Mouse (Mus musculus) heart, embryonic 15.5 days (tissue): ENCODE measurements at regions not wholly inside any gene's neighbourhood (a gene's known extent, or its start where the extent isn't known, plus 50 kb on each side); places are given as distances from the start of the nearest gene placed in this dataset.

Experiments
- ATAC-seq: fragments of 200-750 bp; cut with Nextera tagmentation; replicated peaks from 2 replicates; pipeline ENCODE4 v1.8.0; 2017; ENCODE audit warnings: low read depth, moderate TSS enrichment; ENCODE audit not compliant: insufficient number of reproducible peaks, insufficient read depth, low FRiP score
- H3K27ac ChIP-seq: fragments of 300-500 bp; sonication (generic); 2 replicates; pipeline ENCODE4 v1.5.1; 2015; ENCODE audit warnings: mild to moderate bottlenecking, inconsistent platforms
- H3K27me3 ChIP-seq: fragments of 300-500 bp; sonication (generic); 2 replicates; pipeline ENCODE4 v1.6.1; 2015; ENCODE audit warnings: inconsistent platforms
- H3K36me3 ChIP-seq: fragments of 300-500 bp; sonication (generic); 2 replicates; pipeline ENCODE4 v1.6.1; 2015; ENCODE audit warnings: mild to moderate bottlenecking, inconsistent platforms
- H3K4me1 ChIP-seq: fragments of 300-500 bp; sonication (generic); replicated peaks from 2 replicates; pipeline ENCODE4 v1.6.1; 2015; ENCODE audit warnings: inconsistent platforms
- H3K4me2 ChIP-seq: fragments of 300-500 bp; sonication (generic); 2 replicates; pipeline ENCODE4 v1.6.1; 2015; ENCODE audit warnings: inconsistent platforms, mild to moderate bottlenecking, moderate library complexity
- H3K4me3 ChIP-seq: fragments of 300-500 bp; sonication (generic); 2 replicates; pipeline ENCODE4 v1.5.1; 2015; ENCODE audit warnings: mild to moderate bottlenecking, inconsistent platforms
- H3K9ac ChIP-seq: fragments of 300-500 bp; sonication (generic); 2 replicates; pipeline ENCODE4 v1.6.1; 2015; ENCODE audit warnings: mild to moderate bottlenecking, inconsistent platforms
- H3K9me3 ChIP-seq: fragments of 300-500 bp; sonication (generic); replicated peaks from 2 replicates; pipeline ENCODE4 v1.6.1; 2016; ENCODE audit warnings: inconsistent platforms
- WGBS: fragments of 180-500 bp; shearing (Covaris S2); methylation state at CpG from one replicate; pipeline ENCODE4 v1.1.7; 2015; ENCODE audit warnings: mixed read lengths; 5-methylcytosine and 5-hydroxymethylcytosine counted together

DNA sequence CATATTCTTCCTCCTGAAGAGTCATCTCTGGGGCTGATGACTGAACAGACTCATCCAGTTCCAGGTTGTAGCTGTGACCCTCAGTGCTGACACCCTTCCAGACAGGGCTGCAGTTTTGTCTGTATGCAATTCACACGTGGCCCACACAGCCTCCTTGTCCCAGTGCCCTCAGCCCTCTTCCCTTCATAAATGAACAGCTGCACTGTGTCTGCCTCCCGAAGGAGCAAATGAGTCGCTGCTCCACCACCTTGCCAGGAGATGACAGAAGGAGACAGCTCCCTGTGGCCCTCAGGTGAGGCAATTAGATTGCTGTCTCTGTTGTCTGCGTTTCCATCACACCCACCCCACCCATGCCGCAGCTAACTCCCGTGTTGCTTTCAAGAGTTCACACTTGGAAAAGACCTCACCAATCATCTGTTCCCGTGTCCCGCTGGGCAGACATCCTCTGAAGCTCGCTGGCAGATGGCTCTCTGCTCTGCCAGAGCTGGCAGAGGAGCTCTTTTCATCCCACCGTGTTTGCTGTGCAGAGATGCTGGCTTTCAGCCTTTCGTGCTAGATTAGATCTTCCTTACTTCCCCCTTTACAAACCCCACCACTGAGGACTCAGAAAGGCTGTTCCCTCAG, 135.5 kb upstream of the Slc35f3 start:
- Histone ChIP-seq H3K27me3 (no peaks in the 10 kb centered on the region), H3K36me3 (no peaks in the 10 kb centered on the region), H3K9me3 (no peaks in the 10 kb centered on the region), H3K27ac (no peak overlapping the region), H3K4me1 (0 out of 2 replicates have a peak, but pooled peaks cover 5% of the 10 kb centered on the region), H3K9ac (no peak overlapping the region), H3K4me2 (no peak overlapping the region), H3K4me3 (no peak overlapping the region)
- WGBS: 28% methylated on average over 11 of the region's 11 CpGs
- no peak for ATAC-seq

DNA sequence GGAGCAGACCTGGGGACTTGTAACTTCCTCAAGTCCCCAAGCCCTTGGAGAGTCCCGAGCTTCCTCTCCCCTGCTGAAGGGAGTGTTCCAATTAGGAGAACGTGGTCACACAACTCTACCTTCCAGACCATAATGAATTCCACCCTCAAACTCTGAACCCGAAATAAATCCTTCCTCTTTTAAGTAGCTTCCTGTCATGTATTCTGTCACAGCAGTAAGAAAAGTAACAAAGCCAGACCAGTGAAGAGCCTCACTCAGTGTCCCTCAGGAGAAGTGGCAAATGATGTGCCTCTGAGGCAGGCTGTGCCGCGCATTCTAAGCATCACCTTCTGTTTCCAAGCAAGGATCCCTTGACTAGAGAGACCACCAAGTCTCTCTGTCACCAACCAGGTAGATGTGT, 134.4 kb upstream of the Slc35f3 start:
- Histone ChIP-seq H3K27me3 (no peaks in the 10 kb centered on the region), H3K4me1 (0 out of 2 replicates have a peak, but pooled peaks cover 5% of the 10 kb centered on the region), H3K36me3 (no peaks in the 10 kb centered on the region), H3K4me3 (no peak overlapping the region), H3K9ac (no peak overlapping the region), H3K27ac (no peak overlapping the region), H3K4me2 (no peak overlapping the region), H3K9me3 (no peaks in the 10 kb centered on the region)
- no peak for ATAC-seq
- WGBS: 65% methylated on average over 5 of the region's 5 CpGs

DNA sequence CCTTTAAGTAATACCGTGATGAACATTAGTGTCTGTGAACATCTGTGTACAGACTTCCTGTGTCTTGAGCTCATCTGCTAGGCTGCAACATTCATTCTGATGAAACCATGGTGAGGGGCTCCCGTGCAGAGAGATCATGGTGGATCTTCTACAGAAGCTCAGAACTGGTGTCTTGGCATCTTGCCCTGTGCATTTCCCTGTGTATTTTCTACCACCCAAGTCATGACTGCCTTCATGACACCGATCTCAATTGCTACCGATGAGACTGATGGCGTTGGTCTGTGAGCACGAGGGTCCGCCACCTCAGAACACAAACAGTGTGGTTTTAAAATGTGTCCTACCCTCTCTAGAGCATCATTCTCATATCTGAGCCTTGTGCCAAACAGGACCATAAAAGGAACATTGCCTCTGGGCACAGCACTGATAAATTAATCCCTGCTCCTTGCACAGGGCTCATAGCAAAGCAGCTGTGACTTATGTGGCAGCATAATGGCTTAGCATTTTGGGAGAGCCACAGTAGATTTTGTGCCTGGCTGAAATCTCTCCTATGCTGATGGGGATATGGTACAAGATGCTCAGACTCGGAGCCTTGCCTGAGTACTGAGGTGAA, 132.8 kb upstream of the Slc35f3 start:
- no peak overlapping the region for H3K4me2 ChIP-seq
- H3K27ac ChIP-seq: no peak overlapping the region
- H3K9me3 ChIP-seq: no peaks in the 10 kb centered on the region
- H3K27me3 ChIP-seq: no peaks in the 10 kb centered on the region
- H3K4me1 ChIP-seq: no peaks in the 10 kb centered on the region
- no peak overlapping the region for H3K4me3 ChIP-seq
- H3K36me3 ChIP-seq: no peaks in the 10 kb centered on the region
- WGBS: 76% methylated on average over 8 of the region's 8 CpGs
- no peak for ATAC-seq
- no peak overlapping the region for H3K9ac ChIP-seq

DNA sequence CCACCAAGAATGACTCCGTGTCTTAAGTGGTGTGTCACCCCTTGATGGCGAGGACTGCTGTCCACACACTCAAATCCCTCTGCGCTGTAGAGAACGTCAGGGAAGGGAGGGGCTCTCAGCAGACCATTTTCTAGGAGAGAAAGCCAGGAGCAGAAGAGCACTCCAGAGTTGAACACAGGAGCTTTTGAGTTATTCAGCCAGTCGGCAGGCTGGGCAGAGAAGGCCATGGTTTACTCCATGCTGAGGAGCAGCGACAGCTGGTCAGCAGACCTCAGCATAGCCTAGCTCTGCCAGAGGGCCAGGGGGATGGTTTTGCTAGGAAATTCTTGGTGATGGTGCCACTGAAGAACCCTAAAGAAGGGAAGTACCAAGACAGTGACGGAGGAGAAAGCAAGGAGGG, 132.0 kb upstream of the Slc35f3 start:
- no peaks in the 10 kb centered on the region for H3K4me1 ChIP-seq
- no peaks in the 10 kb centered on the region for H3K36me3 ChIP-seq
- H3K4me2 ChIP-seq: no peak overlapping the region
- 55% methylated on average over 7 of the region's 7 CpGs for WGBS
- no peak overlapping the region for H3K27ac ChIP-seq
- ATAC-seq: no peak
- H3K4me3 ChIP-seq: no peak overlapping the region
- H3K9ac ChIP-seq: no peak overlapping the region
- H3K27me3 ChIP-seq: no peaks in the 10 kb centered on the region
- no peaks in the 10 kb centered on the region for H3K9me3 ChIP-seq

GRCm38 (mm10) chr8:126174451-126174850, 123.9 kb upstream of the Slc35f3 start:
- H3K4me3 ChIP-seq: no peak overlapping the region
- H3K27ac ChIP-seq: no peak overlapping the region
- H3K9me3 ChIP-seq: no peaks in the 10 kb centered on the region
- H3K4me1 ChIP-seq: peaks cover 6% of the 10 kb centered on the region
- no peak for ATAC-seq
- H3K27me3 ChIP-seq: no peaks in the 10 kb centered on the region
- no peak overlapping the region for H3K4me2 ChIP-seq
- 75% methylated on average over 7 of the region's 7 CpGs for WGBS
- H3K9ac ChIP-seq: no peak overlapping the region
- no peaks in the 10 kb centered on the region for H3K36me3 ChIP-seq

GRCm38 (mm10) chr8:126176305-126176704, 122.1 kb upstream of the Slc35f3 start:
- WGBS: 48% methylated on average over 7 of the region's 7 CpGs
- Histone ChIP-seq H3K4me1 (peaks cover 6% of the 10 kb centered on the region), H3K9ac (no peak overlapping the region), H3K9me3 (no peaks in the 10 kb centered on the region), H3K27me3 (no peaks in the 10 kb centered on the region), H3K4me3 (no peak overlapping the region), H3K4me2 (no peak overlapping the region; the same call in 1 of the 2 replicates), H3K27ac (no peak overlapping the region), H3K36me3 (no peaks in the 10 kb centered on the region)
- no peak; the same call in 1 of the 2 replicates for ATAC-seq

DNA sequence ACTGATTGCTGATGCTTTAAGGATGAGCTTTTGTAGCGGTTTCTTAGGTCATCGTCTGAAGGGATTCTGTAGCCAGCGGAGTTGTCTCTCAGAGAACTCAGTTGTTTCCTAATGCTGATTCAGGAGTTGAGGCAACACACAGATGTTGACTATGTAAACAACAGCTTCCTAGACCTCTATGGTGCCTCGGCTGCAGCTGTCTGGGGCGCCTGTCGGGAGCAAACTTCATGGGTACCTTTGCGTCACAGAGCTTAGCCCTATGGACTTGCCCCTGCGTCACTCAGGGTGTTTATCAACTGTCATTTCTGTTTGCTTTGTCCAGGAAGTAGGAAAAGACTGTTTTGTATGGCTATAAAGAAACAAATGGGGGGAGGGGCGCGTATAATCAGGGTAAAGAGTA, 120.5 kb upstream of the Slc35f3 start:
- Histone ChIP-seq H3K36me3 (no peaks in the 10 kb centered on the region), H3K4me1 (peaks cover 6% of the 10 kb centered on the region), H3K4me3 (no peak overlapping the region), H3K27me3 (no peaks in the 10 kb centered on the region), H3K4me2 (no peak overlapping the region), H3K27ac (no peak overlapping the region), H3K9me3 (no peaks in the 10 kb centered on the region), H3K9ac (no peak overlapping the region)
- 73% methylated on average over 10 of the region's 10 CpGs for WGBS
- no peak for ATAC-seq

DNA sequence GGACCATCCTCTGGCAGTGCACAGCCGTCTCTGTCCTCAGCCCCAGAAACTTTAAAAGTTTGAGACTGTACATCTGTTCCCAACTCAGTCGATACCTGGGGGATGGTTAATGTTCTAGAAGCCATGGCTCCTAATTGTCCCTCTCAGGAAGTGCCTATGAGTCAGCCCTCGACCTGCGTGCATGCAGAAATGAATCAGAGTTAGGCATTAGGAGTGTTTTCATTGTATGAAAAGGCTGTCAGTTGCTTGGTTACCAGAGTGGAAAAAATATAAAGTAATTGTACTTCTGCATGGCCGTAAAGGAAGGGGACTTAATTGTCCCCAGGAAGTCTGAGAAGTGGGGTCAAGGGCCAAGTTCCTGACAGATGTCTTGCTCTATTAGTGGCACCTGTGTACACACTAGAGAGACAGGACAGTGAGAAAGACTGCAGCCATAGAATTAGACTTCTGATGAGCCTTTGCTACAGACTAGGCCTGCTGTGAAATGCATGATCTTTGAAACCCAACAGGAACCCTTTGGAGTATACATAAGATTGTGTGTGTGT, 109.5 kb upstream of the Slc35f3 start:
- H3K27me3 ChIP-seq: no peaks in the 10 kb centered on the region
- H3K9ac ChIP-seq: no peak overlapping the region
- WGBS: 62% methylated on average over 5 of the region's 5 CpGs
- no peak overlapping the region for H3K27ac ChIP-seq
- H3K4me1 ChIP-seq: no peaks in the 10 kb centered on the region
- ATAC-seq: no peak
- no peak overlapping the region for H3K4me3 ChIP-seq
- no peak overlapping the region for H3K4me2 ChIP-seq
- H3K36me3 ChIP-seq: no peaks in the 10 kb centered on the region
- H3K9me3 ChIP-seq: no peaks in the 10 kb centered on the region

DNA sequence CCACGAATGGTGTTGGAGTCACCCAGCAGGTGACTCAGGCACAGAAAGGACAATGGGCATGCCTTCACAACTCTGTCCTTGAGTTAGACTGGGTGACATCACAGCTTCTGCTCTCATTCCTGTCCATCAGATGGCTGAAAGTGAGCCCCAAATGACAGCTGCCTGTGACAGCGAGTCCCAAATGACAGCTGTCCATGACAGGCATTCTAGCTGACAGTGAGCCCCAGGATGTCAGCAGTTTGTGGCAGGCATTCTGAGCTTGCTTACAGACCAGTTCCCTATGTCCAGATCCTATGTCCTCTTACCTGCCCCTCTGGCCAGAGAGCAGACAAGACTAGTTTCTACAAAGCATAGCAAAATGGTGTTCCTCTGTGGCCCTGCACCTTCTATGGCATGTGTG, 102.7 kb upstream of the Slc35f3 start:
- Histone ChIP-seq H3K36me3 (no peaks in the 10 kb centered on the region), H3K27ac (no peak overlapping the region), H3K4me3 (no peak overlapping the region), H3K27me3 (no peaks in the 10 kb centered on the region), H3K9me3 (no peaks in the 10 kb centered on the region), H3K4me2 (no peak overlapping the region), H3K9ac (no peak overlapping the region), H3K4me1 (no peaks in the 10 kb centered on the region)
- no peak for ATAC-seq
- WGBS: 81% methylated on average over 2 of the region's 2 CpGs

DNA sequence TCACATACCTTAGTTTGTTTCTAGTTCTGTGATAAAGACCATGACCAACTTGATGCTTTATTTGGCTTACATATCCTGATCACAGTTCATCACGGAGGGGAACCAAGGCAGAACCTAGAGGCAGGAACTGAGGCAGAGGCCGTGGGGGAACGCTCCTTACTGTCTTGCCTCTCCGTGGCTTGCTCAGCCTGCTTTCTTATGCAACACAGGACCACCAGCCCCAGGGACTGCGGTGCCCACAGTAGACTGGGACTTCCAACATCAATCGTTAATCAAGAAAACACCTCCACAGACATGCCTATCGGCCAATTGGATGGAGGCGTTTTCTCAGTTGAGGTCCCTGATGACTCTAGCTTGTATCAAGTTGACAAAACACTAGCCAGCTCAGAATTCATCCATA, 87.8 kb upstream of the Slc35f3 start:
- 86% methylated on average over 8 of the region's 8 CpGs for WGBS
- ATAC-seq: no peak
- Histone ChIP-seq H3K4me1 (no peaks in the 10 kb centered on the region), H3K9me3 (no peaks in the 10 kb centered on the region), H3K27me3 (no peaks in the 10 kb centered on the region), H3K36me3 (no peaks in the 10 kb centered on the region), H3K27ac (no peak overlapping the region), H3K4me3 (no peak overlapping the region), H3K4me2 (no peak overlapping the region), H3K9ac (no peak overlapping the region)

GRCm38 (mm10) chr8:126212802-126213201, 85.6 kb upstream of the Slc35f3 start:
- H3K9me3 ChIP-seq: no peaks in the 10 kb centered on the region
- H3K36me3 ChIP-seq: no peaks in the 10 kb centered on the region
- H3K4me3 ChIP-seq: no peak overlapping the region
- no peaks in the 10 kb centered on the region for H3K4me1 ChIP-seq
- WGBS: 81% methylated on average over 5 of the region's 5 CpGs
- ATAC-seq: no peak
- H3K27ac ChIP-seq: no peak overlapping the region
- H3K27me3 ChIP-seq: no peaks in the 10 kb centered on the region
- no peak overlapping the region for H3K9ac ChIP-seq
- no peak overlapping the region for H3K4me2 ChIP-seq

DNA sequence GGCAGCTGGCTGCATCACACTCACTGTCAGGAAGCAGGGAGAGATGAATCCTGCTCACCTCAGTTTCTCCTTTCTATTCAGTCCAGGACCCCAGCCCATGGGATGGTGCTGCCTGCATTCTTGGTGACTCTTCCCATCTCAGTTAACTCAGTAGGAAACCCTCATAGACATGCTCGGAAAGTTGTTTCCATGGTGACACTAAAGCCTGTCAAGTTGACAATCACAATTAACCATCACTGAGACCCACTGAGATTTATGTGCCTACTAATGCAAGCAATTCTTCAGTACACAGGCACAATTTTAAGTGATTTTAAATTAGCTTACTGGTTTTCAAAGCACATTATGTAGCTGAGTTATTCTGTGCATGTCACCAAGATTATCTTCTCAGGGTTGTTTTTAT, 83.8 kb upstream of the Slc35f3 start:
- ATAC-seq: no peak
- 63% methylated on average over 1 of the region's 1 CpGs for WGBS

More for the DNA sequence above, 83.8 kb upstream of the Slc35f3 start:
- no peaks in the 10 kb centered on the region for H3K4me1 ChIP-seq
- no peak overlapping the region for H3K4me2 ChIP-seq
- H3K9me3 ChIP-seq: no peaks in the 10 kb centered on the region
- H3K27ac ChIP-seq: no peak overlapping the region
- no peak overlapping the region for H3K4me3 ChIP-seq
- no peaks in the 10 kb centered on the region for H3K36me3 ChIP-seq
- H3K9ac ChIP-seq: no peak overlapping the region
- H3K27me3 ChIP-seq: no peaks in the 10 kb centered on the region
